Mouse (Mus musculus): ENCODE measurements around the gene St3gal5.

- TF ChIP-seq CTCF (IDR thresholded peaks at IDR 0.05; ENCODE audit: low read depth, low read length) (no peak), POLR2A (IDR thresholded peaks at IDR 0.05; ENCODE audit: insufficient read depth, low read length) (no peak), EP300 (IDR thresholded peaks at IDR 0.05; ENCODE audit: insufficient read depth, low read depth, low read length) (no peak)
These were observed 28.9 kb downstream of the St3gal5 start for GRCm38 (mm10) chr6:72126128-72126917.
